Mouse (Mus musculus): ENCODE measurements around the gene Noto.

GRCm38 (mm10) chr6:85374734-85375114, 49.0 kb upstream of the Noto start:
- no peak for TF ChIP-seq CTCF (IDR thresholded peaks at IDR 0.05; ENCODE audit: borderline replicate concordance, extremely low read depth, insufficient read depth, insufficient read length)
- no peak for TF ChIP-seq POLR2A (IDR thresholded peaks at IDR 0.05; ENCODE audit: borderline replicate concordance, extremely low read depth, insufficient read depth, insufficient read length, poor library complexity, severe bottlenecking)
